23 mouse cellular contexts compared by ENCODE assay signal in the genomic region with DNA sequence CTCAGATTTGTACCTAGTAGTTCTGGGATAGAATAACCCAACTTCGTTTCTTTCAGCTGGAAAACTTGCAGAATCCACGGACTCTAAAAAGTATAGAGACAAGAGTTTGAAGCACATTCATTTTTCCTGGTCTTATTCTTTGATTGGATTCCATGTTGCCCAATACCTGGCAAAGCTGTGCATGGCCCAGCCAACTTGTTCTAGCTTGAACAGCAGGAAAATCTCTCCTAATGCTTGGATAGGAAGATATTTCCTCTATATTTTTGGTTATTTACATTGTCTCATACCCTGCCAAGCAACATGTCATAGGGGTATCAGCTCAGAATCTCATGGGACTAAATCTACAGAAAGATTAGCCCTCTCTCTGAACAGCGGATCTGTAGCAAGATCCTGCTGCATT.
DNase-seq lines count a peak whose midpoint lies in the region; ATAC-seq lines count a peak whose summit lies in the region.
"Had no signal": no experiment of that assay in that cellular context is flagged by ENCODE, and none has a peak within 500 bp of the region (broad histone marks: within the 10 kb centered on the region; RNA-seq: fewer than 3 reads in every experiment).

No protein-coding gene starts in this region.

- peak; percentile 14 for DNase-seq in adrenal gland, postnatal 14 days
- DNase-seq in adrenal gland, adult 2 months: no peak
- no peak for DNase-seq in lung, postnatal 25 days (ENCODE audit: low spot score)
- DNase-seq in adipocyte (ENCODE audit: low spot score): peak; percentile 46
- DNase-seq in cerebellum, postnatal 4 days (ENCODE audit: low spot score in 2 of 2): no peak
- DNase-seq: adrenal gland, adult 8-10 months; cerebellum, adult 2 months; cerebellum, postnatal 10 days; embryo, embryonic 11 days; gastrocnemius, postnatal 36 days; heart, adult 2 months; heart, postnatal 14 days had no signal

- ATAC-seq in lung, embryonic 15.5 days (ENCODE audit: borderline replicate concordance, extremely low read depth, low FRiP score, low TSS enrichment): peak; percentile 14; the same call in 1 of the 2 replicates
- no peak for ATAC-seq in granulocyte monocyte progenitor cell, adult 5-6 weeks (replicated peaks; ENCODE audit: poor library complexity, severe bottlenecking)
- ATAC-seq: activated CD4-positive, CD25-positive, alpha-beta regulatory T cell, adult 4 months; forebrain, embryonic 15.5 days; Patski had no signal

- no peak overlapping the region for H3K9ac ChIP-seq in lung, embryonic 15.5 days
- H3K9ac ChIP-seq: embryonic facial prominence, embryonic 15.5 days; forebrain, embryonic 15.5 days; heart, embryonic 15.5 days; hindbrain, embryonic 14.5 days had no signal

- H3K4me3 ChIP-seq in lung, embryonic 15.5 days: no peak overlapping the region
- H3K4me3 ChIP-seq: embryonic facial prominence, embryonic 15.5 days; erythroblast, embryonic 14.5 days; forebrain, embryonic 15.5 days; heart, adult 2 months; heart, embryonic 15.5 days; hindbrain, embryonic 10.5 days had no signal

- H3K4me1 ChIP-seq in lung, embryonic 15.5 days: no peaks in the 10 kb centered on the region
- H3K4me1 ChIP-seq: embryonic facial prominence, embryonic 15.5 days; forebrain, embryonic 15.5 days; heart, embryonic 15.5 days; hindbrain, embryonic 10.5 days had no signal

- 70% methylated on average over 3 of the region's 3 CpGs for WGBS in lung, embryonic 15.5 days

- H3K27me3 ChIP-seq in lung, embryonic 15.5 days: no peaks in the 10 kb centered on the region
- H3K27me3 ChIP-seq: embryonic facial prominence, embryonic 15.5 days; forebrain, embryonic 15.5 days; heart, embryonic 15.5 days had no signal

- H3K9me3 ChIP-seq in lung, embryonic 15.5 days: no peaks in the 10 kb centered on the region
- H3K9me3 ChIP-seq: embryonic facial prominence, embryonic 15.5 days; forebrain, embryonic 15.5 days; heart, embryonic 15.5 days; hindbrain, embryonic 10.5 days had no signal

- no peak overlapping the region for H3K27ac ChIP-seq in lung, embryonic 15.5 days
- H3K27ac ChIP-seq: embryonic facial prominence, embryonic 15.5 days; forebrain, embryonic 15.5 days; heart, adult 2 months; heart, embryonic 15.5 days; hindbrain, embryonic 10.5 days; hindbrain, embryonic 14.5 days had no signal

- H3K36me3 ChIP-seq in lung, embryonic 15.5 days: no peaks in the 10 kb centered on the region
- H3K36me3 ChIP-seq: embryonic facial prominence, embryonic 15.5 days; forebrain, embryonic 15.5 days; heart, embryonic 15.5 days; hindbrain, embryonic 10.5 days had no signal

- H3K4me2 ChIP-seq in lung, embryonic 15.5 days: no peak overlapping the region
- H3K4me2 ChIP-seq: embryonic facial prominence, embryonic 15.5 days; forebrain, embryonic 15.5 days; heart, embryonic 11.5 days; heart, embryonic 15.5 days; hindbrain, embryonic 14.5 days had no signal

Comparison
In these comparisons a context has a peak if more than half of its experiments do, and no peak if none do; other contexts are left out.
1. DNase-seq: peak in adrenal gland, postnatal 14 days (single experiment) and adipocyte (single experiment); none in adrenal gland, adult 2 months (single experiment), lung, postnatal 25 days (single experiment) and cerebellum, postnatal 4 days (0 of 2).